Mouse (Mus musculus): ENCODE measurements around the gene Ndc1.

Ndc1 gene

DNA sequence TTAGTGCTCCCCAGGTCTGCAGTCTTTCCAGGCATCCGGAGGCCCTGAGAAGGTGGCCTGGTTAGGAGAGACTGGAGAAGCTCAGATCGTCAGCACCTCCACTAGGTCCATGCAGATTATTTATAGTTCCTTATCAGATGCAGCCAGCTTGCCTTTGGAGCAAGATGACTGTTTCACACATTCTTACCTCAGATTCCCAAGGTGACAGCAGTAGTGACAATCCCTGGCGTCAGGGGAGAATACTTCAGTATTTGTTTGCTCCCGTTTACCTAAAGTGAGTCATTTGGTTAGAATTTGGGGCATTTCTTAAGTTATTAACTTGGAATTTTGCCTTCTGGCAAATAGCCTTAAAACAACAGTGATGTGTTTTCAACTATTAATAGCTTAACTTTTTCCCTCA is 7.1 kb downstream of the Ndc1 start:
- Histone ChIP-seq H3K27me3 (ENCODE audit: insufficient read depth, low read length) (no peaks in the 10 kb centered on the region), H3K9me3 (ENCODE audit: low read length) (no peaks in the 10 kb centered on the region), H3K4me1 (replicated peaks; ENCODE audit: low read depth, low read length) (peaks cover 11% of the 10 kb centered on the region), H3K4me3 (replicated peaks; ENCODE audit: low read length) (no peak overlapping the region), H3K36me3 (ENCODE audit: insufficient read depth, low read length) (peaks cover 93% of the 10 kb centered on the region)
- no peak for TF ChIP-seq CTCF (conservative IDR thresholded peaks at IDR 0.05; ENCODE audit: low read length)
- no peak for TF ChIP-seq NANOG (IDR thresholded peaks at IDR 0.05; ENCODE audit: borderline replicate concordance, low read length)
- no peak for TF ChIP-seq POU5F1 (IDR thresholded peaks at IDR 0.05; ENCODE audit: borderline replicate concordance, low read length)

DNA sequence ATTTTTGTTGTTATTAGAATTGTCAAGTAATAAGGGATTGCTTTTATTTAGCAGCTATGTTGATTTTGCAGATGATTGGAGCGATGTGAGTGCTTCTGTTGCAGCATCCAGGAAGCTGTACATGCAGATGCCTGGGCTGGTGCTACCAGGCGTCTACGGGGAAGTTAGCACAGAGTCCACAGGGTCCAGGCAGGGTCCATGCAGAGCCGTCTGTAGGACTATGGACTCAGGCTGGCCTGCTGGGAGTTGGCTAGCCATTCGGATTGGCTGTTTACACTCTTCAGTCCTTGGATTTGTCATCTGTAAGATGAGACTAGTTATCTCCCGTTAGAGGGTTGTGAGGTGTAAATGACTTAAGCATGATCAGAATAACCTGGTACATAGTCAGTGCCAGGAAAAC is 11.4 kb downstream of the Ndc1 start:
- TF ChIP-seq POU5F1 (IDR thresholded peaks at IDR 0.05; ENCODE audit: borderline replicate concordance, low read length) (no peak), CTCF (conservative IDR thresholded peaks at IDR 0.05; ENCODE audit: low read length) (no peak), NANOG (IDR thresholded peaks at IDR 0.05; ENCODE audit: borderline replicate concordance, low read length) (no peak)
- Histone ChIP-seq H3K36me3 (ENCODE audit: insufficient read depth, low read length) (peaks cover 89% of the 10 kb centered on the region), H3K4me1 (replicated peaks; ENCODE audit: low read depth, low read length) (peaks cover 6% of the 10 kb centered on the region), H3K27me3 (ENCODE audit: insufficient read depth, low read length) (no peaks in the 10 kb centered on the region), H3K4me3 (replicated peaks; ENCODE audit: low read length) (no peak overlapping the region), H3K9me3 (ENCODE audit: low read length) (no peaks in the 10 kb centered on the region)

DNA sequence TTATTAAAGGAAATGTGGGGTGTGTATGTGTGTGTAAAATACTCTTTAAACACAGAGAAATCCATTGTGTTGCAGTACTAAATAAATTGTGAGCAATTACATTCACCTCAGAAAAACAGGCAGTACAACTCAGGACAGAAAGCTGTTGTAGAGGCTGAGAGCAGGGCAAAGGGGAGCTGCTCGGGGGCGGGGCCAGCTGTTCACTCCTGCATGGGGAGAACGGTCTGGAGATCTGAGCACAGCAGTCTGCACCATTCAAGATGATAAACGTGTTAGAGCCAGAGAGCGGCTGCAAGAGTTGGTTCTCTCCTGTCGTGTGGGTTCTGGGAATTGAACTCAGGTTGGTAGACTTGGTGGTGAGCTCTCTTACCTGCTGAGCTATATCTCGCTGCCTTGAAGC is 13.3 kb downstream of the Ndc1 start:
- peaks cover 4% of the 10 kb centered on the region for H3K4me1 ChIP-seq (replicated peaks; ENCODE audit: low read depth, low read length)
- TF ChIP-seq NANOG (IDR thresholded peaks at IDR 0.05; ENCODE audit: borderline replicate concordance, low read length) (no peak), CTCF (conservative IDR thresholded peaks at IDR 0.05; ENCODE audit: low read length) (no peak), POU5F1 (IDR thresholded peaks at IDR 0.05; ENCODE audit: borderline replicate concordance, low read length) (no peak)
- H3K27me3 ChIP-seq (ENCODE audit: insufficient read depth, low read length): no peaks in the 10 kb centered on the region
- H3K9me3 ChIP-seq (ENCODE audit: low read length): no peaks in the 10 kb centered on the region
- H3K4me3 ChIP-seq (replicated peaks; ENCODE audit: low read length): no peak overlapping the region
- peaks cover 89% of the 10 kb centered on the region for H3K36me3 ChIP-seq (ENCODE audit: insufficient read depth, low read length)

DNA sequence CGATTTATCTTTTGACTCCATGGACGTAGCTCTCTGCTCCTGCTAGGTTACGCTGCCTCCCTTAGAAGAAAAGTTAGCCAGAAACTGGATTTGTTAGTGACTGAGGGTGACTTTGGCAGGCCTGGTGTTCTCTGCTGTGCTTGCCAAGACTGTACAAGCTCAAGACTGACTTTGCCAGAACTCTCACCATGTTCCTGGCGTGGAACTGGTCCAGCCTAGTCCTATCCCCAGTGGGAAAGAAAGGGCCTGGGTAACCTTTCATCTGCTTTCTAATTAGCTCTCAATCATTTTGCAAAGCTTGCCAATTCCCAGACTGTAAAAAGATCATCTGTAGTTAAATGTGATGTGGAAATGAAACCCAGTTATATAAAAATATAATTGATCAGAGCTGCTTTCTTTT is 19.5 kb downstream of the Ndc1 start:
- Histone ChIP-seq H3K4me3 (replicated peaks; ENCODE audit: low read length) (no peak overlapping the region), H3K36me3 (ENCODE audit: insufficient read depth, low read length) (peaks cover 94% of the 10 kb centered on the region), H3K27me3 (ENCODE audit: insufficient read depth, low read length) (no peaks in the 10 kb centered on the region), H3K4me1 (replicated peaks; ENCODE audit: low read depth, low read length) (no peaks in the 10 kb centered on the region), H3K9me3 (ENCODE audit: low read length) (no peaks in the 10 kb centered on the region)
- no peak for TF ChIP-seq NANOG (IDR thresholded peaks at IDR 0.05; ENCODE audit: borderline replicate concordance, low read length)

DNA sequence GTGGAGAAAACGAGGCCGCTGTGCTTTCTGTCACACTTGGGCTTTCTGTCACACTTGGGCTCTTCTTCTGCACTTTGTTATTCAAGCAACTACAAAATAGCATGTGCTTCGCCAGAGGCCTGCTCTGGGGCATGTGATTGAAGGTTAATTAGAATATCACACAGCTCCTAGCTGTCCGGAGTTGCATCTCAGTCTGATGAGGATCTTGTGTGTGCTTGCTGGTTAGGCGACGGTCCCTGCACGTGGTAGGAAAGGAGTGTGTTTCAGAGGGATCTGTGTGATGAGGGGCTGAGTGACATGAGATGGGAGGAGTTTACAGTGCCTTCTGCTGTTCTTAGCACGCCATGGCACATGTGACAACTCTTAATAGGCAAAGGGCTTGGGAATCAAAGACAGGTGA is 19.9 kb downstream of the Ndc1 start:
- no peaks in the 10 kb centered on the region for H3K4me1 ChIP-seq (replicated peaks; ENCODE audit: low read depth, low read length)
- no peaks in the 10 kb centered on the region for H3K27me3 ChIP-seq (ENCODE audit: insufficient read depth, low read length)
- H3K4me3 ChIP-seq (replicated peaks; ENCODE audit: low read length): no peak overlapping the region
- H3K36me3 ChIP-seq (ENCODE audit: insufficient read depth, low read length): peaks cover 95% of the 10 kb centered on the region
- TF ChIP-seq NANOG (IDR thresholded peaks at IDR 0.05; ENCODE audit: borderline replicate concordance, low read length) (no peak), CTCF (conservative IDR thresholded peaks at IDR 0.05; ENCODE audit: low read length) (no peak), POU5F1 (IDR thresholded peaks at IDR 0.05; ENCODE audit: borderline replicate concordance, low read length) (no peak)
- H3K9me3 ChIP-seq (ENCODE audit: low read length): no peaks in the 10 kb centered on the region

DNA sequence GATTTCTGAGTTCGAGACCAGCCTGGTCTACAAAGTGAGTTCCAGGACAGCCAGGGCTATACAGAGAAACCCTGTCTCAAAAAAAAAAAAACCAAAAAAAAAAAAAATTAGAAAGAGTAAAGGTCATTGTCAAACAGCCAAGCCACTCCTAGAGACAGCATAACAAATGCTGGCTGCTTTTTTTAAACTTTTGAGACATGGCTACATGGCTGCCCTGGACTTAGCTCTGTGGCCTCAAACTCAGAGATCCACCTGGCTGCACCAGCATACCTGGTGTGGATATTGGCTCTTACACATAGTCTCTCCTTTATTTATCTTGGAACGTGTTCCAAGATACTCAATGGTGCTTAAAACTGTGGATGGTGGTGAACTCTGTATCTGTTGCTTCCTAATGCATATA is 20.7 kb downstream of the Ndc1 start:
- Histone ChIP-seq H3K4me1 (replicated peaks; ENCODE audit: low read depth, low read length) (no peaks in the 10 kb centered on the region), H3K27me3 (ENCODE audit: insufficient read depth, low read length) (no peaks in the 10 kb centered on the region), H3K9me3 (ENCODE audit: low read length) (no peaks in the 10 kb centered on the region), H3K36me3 (ENCODE audit: insufficient read depth, low read length) (peaks cover 95% of the 10 kb centered on the region), H3K4me3 (replicated peaks; ENCODE audit: low read length) (no peak overlapping the region)
- TF ChIP-seq POU5F1 (IDR thresholded peaks at IDR 0.05; ENCODE audit: borderline replicate concordance, low read length) (no peak), CTCF (conservative IDR thresholded peaks at IDR 0.05; ENCODE audit: low read length) (no peak), NANOG (IDR thresholded peaks at IDR 0.05; ENCODE audit: borderline replicate concordance, low read length) (no peak)

DNA sequence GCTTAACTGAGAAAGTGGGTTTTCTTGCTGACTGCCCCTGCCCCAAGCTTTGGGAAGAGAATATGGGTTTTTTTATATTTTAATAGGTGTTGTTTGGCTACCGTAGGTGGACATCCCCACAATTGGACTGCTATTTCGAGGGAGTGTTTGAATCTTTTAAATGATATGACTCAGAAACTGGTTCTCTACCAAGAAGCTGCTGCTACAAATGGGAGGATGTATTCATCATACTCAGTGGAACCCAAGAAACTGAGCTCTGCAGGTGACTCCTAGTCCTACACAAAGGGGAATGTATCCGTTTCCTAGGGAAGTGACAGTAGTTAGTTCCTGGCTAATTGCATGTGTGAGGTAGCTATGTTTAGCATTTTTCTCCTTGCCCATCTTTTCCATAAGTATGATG is 21.8 kb downstream of the Ndc1 start:
- Histone ChIP-seq H3K4me3 (replicated peaks; ENCODE audit: low read length) (no peak overlapping the region), H3K27me3 (ENCODE audit: insufficient read depth, low read length) (no peaks in the 10 kb centered on the region), H3K4me1 (replicated peaks; ENCODE audit: low read depth, low read length) (no peaks in the 10 kb centered on the region), H3K9me3 (ENCODE audit: low read length) (no peaks in the 10 kb centered on the region), H3K36me3 (ENCODE audit: insufficient read depth, low read length) (peaks cover 96% of the 10 kb centered on the region)
- no peak for TF ChIP-seq CTCF (conservative IDR thresholded peaks at IDR 0.05; ENCODE audit: low read length)

DNA sequence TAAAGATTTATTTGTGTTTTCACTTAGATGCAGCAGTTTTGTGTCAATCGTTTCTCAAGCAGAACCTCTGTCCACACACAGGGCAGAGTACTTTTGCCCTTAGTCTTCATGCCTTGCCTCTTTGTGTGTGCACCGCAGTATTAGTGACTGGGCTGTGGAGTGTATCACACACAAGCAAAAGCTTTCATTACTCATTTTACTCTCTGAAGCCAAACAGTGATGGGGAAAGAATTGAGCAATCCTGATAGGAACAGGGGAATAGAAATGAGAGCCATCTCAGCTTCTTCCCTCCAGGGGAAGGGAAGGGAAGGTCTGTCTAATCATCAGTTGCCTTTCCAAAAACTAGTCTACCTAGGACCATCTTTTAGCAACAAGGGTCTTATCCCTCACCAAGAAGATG is 26.2 kb downstream of the Ndc1 start:
- TF ChIP-seq NANOG (IDR thresholded peaks at IDR 0.05; ENCODE audit: borderline replicate concordance, low read length): no peak
- TF ChIP-seq POU5F1 (IDR thresholded peaks at IDR 0.05; ENCODE audit: borderline replicate concordance, low read length): no peak
- no peak for TF ChIP-seq CTCF (conservative IDR thresholded peaks at IDR 0.05; ENCODE audit: low read length)
- Histone ChIP-seq H3K27me3 (ENCODE audit: insufficient read depth, low read length) (no peaks in the 10 kb centered on the region), H3K4me1 (replicated peaks; ENCODE audit: low read depth, low read length) (no peaks in the 10 kb centered on the region), H3K9me3 (ENCODE audit: low read length) (no peaks in the 10 kb centered on the region), H3K36me3 (ENCODE audit: insufficient read depth, low read length) (peaks cover 99% of the 10 kb centered on the region), H3K4me3 (replicated peaks; ENCODE audit: low read length) (no peak overlapping the region)

DNA sequence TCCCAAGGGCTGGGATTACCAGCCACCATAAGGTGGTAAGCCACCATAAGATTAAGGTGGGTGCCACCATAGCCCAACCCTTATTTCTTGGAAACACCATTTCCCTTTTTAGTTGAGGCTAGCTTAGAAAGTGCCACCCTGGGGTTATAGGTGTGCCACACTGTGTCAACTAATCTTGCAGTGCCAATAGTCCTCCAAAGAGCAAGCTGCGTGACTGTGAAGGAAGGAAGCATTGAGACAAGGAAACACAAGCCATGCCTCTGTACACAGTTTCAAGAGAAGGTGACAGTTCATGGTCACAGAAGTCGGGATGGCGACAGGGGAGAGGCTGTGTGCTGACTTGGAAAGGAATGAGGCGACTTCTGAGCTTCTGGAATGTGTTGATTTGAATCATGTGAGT is 52.6 kb downstream of the Ndc1 start:
- Histone ChIP-seq H3K4me3 (replicated peaks; ENCODE audit: low read length) (no peak overlapping the region), H3K36me3 (ENCODE audit: insufficient read depth, low read length) (peaks cover 37% of the 10 kb centered on the region), H3K27me3 (ENCODE audit: insufficient read depth, low read length) (no peaks in the 10 kb centered on the region), H3K4me1 (replicated peaks; ENCODE audit: low read depth, low read length) (peaks cover 10% of the 10 kb centered on the region), H3K9me3 (ENCODE audit: low read length) (no peaks in the 10 kb centered on the region)
- TF ChIP-seq NANOG (IDR thresholded peaks at IDR 0.05; ENCODE audit: borderline replicate concordance, low read length): no peak
- TF ChIP-seq CTCF (conservative IDR thresholded peaks at IDR 0.05; ENCODE audit: low read length): no peak
- TF ChIP-seq POU5F1 (IDR thresholded peaks at IDR 0.05; ENCODE audit: borderline replicate concordance, low read length): no peak
